Mouse (Mus musculus) adrenal gland, adult 18-20 months (tissue): ENCODE data around the gene Ndufb4. TPM values are rescaled to one million over a fixed set of nuclear protein-coding genes. Genes with fewer than 3 reads are reported as not detected.
"Not testable (repeated sequence)": the region's sequence is repeated elsewhere in the genome, so short reads cannot be mapped to it uniquely, and the experiment has no call there.

Experiments used
- DNase-seq, 2 experiments: peaks; one replicate each; pipeline ENCODE4 v3.0.0; 2021 to 2022; ENCODE audit warnings: low spot score in 2 of 2
- total RNA-seq, 2 experiments: library from RNA; stranded (reverse); gene quantifications; 1 replicate in 1 of 2; 2 replicates in 1 of 2; pipeline ENCODE4 v1.2.3; 2021

Gene Ndufb4
- total RNA-seq, 2 experiments from 2014 or later = 133 to 150 TPM

- DNase-seq = not testable (repeated sequence)
Observed at GRCm38 (mm10) chr16:37640522-37640921, 13.7 kb downstream of the Ndufb4 start.

DNA sequence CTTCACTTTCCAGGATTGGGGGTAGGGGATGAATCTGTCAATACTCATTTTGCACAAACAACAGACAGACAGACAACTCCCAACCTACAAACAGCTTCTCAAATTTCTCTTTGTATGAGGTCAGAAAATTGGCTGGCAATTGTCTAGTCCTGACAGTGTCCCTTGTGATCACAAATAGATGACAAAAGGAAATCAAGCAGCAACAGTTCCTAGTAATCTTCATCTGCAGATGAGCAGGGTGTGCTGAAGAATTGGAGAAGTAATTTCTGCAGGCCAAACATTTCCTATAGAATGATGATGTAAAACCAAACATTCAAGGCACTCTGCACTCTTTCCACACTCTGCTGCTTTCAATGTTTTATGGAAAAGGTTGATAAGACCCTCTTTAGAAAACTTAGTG is 16.5 kb downstream of the Ndufb4 start:
- DNase-seq = no peak

DNA sequence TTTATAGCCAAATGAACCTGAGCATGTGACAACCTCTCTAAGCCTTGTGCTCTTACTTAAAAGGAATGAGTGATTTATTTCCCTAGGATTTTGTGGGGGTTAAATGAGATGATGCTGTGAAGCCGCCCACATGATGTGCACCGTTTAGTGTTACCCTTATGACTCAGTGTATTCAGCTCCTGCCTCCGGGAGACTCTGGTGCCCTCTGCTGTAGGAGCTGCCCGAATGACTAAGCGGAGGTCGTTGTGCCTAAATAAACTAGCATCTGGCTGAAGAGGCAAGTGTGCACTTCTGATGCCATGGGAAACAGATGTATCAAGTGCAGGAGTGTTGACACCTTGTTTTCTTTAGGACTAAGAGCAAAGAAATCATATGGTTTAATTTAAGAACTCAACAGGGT is 18.1 kb downstream of the Ndufb4 start:
- no peak for DNase-seq

- no peak for DNase-seq
Observed at GRCm38 (mm10) chr16:37635095-37635494, 19.2 kb downstream of the Ndufb4 start.

GRCm38 (mm10) chr16:37634578-37634977 is 19.7 kb downstream of the Ndufb4 start:
- no peak for DNase-seq

DNA sequence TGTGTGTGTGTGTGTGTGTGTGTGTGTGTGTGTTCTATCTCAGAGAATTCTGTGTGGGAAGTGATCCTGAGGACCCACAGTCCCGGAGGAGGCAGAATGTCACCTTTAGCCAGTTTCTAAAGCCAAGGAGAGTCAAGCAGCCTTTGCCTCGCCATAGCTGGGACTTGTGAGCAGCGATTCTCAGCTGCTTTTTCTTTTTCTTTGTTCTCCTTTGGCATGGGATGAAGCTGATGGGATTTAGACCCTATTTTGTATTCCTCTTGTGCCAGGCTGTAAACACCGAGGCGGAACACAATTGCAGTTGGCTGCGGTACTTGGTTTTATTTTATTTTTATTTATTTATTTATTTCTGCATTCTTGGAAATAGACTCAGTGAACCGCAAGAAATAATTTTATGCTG is 25.2 kb downstream of the Ndufb4 start:
- DNase-seq = no peak

DNA sequence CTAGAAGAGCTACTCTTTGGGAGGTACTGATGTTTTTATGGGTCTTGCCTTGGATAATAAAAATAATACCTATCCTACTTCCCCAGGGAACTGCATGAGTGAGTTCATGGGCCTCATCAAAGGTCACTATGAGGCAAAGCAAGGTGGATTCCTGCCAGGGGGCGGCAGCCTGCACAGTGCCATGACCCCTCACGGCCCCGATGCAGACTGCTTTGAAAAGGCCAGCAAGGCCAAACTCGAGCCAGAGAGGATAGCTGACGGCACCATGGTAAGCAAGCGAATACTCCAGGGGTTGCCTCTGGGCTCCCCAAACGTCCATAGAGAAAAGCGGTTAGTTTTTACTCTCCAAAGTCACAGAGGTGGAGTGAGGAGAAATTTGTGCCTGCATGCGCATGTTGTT is 25.9 kb downstream of the Ndufb4 start:
- no peak for DNase-seq

DNA sequence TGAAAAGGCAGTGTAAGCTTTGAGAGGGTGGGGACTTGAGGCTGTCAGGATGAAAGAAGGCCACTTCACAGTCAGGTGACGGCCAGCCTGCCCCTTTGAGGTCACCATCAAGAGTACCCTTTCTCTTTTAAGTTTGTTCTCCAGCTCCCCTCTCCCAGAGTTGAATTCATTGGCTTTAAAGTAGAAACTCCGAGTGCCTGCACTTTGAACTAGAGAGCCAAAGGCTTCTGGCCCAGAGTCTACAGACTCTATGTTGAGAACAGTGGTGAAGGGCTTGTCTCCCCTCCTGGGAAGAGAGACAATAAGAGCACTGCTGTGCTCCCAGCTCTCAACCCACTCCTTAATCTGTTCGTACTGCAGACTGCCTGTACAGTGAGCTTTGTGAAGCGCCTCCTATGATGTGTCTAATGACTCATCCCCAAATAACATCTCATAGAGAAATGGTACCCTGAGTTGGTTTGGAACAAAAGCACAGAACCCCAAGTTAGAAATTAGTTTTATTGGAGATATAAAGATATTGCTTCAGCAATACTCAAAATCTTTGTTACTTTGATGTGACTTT is 27.8 kb downstream of the Ndufb4 start:
- no peak for DNase-seq

- DNase-seq = no peak
Observed at GRCm38 (mm10) chr16:37622919-37623318, 31.3 kb downstream of the Ndufb4 start.

DNA sequence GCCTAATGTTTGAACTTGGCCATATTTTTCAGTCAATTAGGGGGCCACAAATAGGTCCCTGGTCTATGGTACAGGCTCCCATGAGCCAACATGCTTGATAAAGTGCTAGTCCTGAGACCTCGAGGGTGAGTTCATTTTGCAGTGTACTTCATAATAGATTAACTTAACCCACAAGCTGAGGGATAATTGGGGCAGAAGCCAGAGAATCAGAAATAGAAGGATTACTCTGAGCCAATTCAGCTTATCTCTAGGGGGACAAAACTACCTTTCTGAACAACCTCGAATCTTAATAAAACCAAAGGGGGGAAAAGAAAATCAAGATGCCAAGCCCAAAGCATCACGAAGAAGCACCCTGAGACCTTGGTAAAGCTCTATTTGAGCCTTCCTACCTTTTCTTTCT is 31.9 kb downstream of the Ndufb4 start:
- no peak for DNase-seq

- DNase-seq = no peak
Observed at GRCm38 (mm10) chr16:37617695-37618094, 36.6 kb downstream of the Ndufb4 start.

- DNase-seq = no peak
Observed at GRCm38 (mm10) chr16:37616104-37616503, 38.1 kb downstream of the Ndufb4 start.

- no peak for DNase-seq
Observed at GRCm38 (mm10) chr16:37615429-37615828, 38.8 kb downstream of the Ndufb4 start.

- no peak for DNase-seq
Observed at GRCm38 (mm10) chr16:37614540-37614939, 39.7 kb downstream of the Ndufb4 start.

DNA sequence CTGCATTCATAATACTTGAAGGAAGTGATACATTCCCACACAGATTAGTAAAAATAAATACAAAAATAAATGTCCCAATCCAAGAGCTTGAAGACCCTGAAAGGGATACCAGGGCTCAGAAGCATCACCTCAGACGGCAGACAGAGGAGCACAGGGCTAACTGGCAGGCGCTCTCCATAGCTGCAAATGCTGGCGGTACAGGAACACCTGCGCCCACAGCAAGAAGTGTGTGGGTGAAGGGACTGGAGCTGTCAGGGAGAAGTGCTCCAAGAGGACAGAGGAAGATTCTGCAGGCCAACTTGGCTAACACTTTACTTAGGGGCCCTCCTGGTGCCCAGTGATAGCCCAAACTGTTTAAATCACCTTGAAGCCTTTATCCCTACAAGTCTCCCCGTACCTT is 42.2 kb downstream of the Ndufb4 start:
- DNase-seq = no peak

- DNase-seq = no peak
Observed at GRCm38 (mm10) chr16:37611072-37611471, 43.2 kb downstream of the Ndufb4 start.

- no peak for DNase-seq
Observed at GRCm38 (mm10) chr16:37610333-37610732, 43.9 kb downstream of the Ndufb4 start.

GRCm38 (mm10) chr16:37604243-37604642 is 50.0 kb downstream of the Ndufb4 start:
- DNase-seq = no peak

- no peak for DNase-seq
Observed at GRCm38 (mm10) chr16:37603431-37603830, 50.8 kb downstream of the Ndufb4 start.

DNA sequence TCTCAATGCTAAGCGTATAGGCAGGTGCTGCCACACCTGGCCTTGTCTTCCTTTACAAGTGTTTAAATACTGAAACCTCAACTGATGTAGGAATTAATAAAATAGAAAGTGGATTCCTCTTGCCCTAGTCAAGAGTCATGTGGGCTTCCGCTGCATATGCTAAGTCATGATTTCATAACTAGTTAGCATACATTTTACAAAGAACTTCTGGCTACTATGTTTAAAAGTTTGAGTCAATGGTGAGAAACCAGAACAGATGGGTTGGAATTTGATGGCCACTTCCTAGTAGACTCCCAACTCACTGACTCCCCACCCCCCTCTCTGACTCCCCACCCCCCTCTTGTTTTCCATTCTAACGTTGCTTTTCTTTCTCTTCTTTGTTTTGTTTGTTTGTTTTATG is 54.9 kb downstream of the Ndufb4 start:
- DNase-seq = no peak

- no peak for DNase-seq
Observed at GRCm38 (mm10) chr16:37598463-37598862, 55.8 kb downstream of the Ndufb4 start.

DNA sequence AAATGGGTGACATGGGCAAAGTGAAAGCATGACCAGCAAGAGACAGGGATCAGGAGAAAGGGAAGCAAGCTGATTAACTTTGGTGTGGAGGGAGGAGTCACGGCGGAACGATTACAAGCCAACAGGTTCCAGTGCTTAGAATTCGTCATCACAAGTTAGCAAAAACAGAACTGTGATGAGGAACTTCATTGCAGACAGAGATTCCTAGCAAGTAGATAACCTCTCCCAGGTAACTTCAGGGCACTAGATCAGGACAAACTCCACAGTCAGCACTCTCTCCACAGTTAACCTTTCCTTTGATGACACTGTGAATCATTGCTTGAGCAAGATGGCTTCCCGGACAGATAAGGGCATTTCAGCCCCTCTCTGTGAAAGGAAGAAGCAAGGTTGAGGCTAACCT is 56.8 kb downstream of the Ndufb4 start:
- DNase-seq = no peak
